Mouse (Mus musculus) left cerebral cortex, adult 2 months (tissue): ENCODE data around the gene Gm4491. TPM values are rescaled to one million over a fixed set of nuclear protein-coding genes. Genes with fewer than 3 reads are reported as not detected.

Source experiments
- DNase-seq, 2 experiments: peaks; one replicate each; pipeline ENCODE4 v3.0.0; 2021 to 2022; ENCODE audit warnings: low spot score in 2 of 2, mixed read lengths in 1 of 2; ENCODE audit errors: extremely low spot score in 1 of 2
- H3K27ac ChIP-seq: fragments of 200-600 bp; 2 replicates; pipeline ENCODE4 v1.8.1; 2022
- H3K4me3 ChIP-seq: fragments of 200-600 bp; 2 replicates; pipeline ENCODE4 v1.8.1; 2022
- CTCF ChIP-seq: fragments of 200-600 bp; IDR thresholded peaks from 2 replicates; pipeline ENCODE4 v1.8.1; 2022; ENCODE audit warnings: antibody characterized with exemption, mild to moderate bottlenecking, moderate library complexity
- intact Hi-C: fragments of 180-260 bp; cut with DNase I; formaldehyde crosslinking; loops from one replicate; pipeline ENCODE4 v1.15.1; 2025
- long read RNA-seq, 2 experiments: library from polyadenylated mRNA; stranded (forward); transcript quantifications; one replicate each; pipeline ENCODE4 v2.0.0; 2021; ENCODE audit warnings: borderline mapping rate in 2 of 2
- total RNA-seq, 2 experiments: library from RNA; stranded (reverse); gene quantifications; 2 replicates each; pipeline ENCODE4 v1.2.3; 2021

Gm4491 gene
- total RNA-seq: under 1 TPM; 0.68 to 0.81 TPM
- long read RNA-seq, experiment 1, partial matches to known transcripts: 0 of 1 reads
- long read RNA-seq, experiment 1, other reads (novel, unspliced or antisense): 1 of 1 reads
- long read RNA-seq, experiment 2: 0 reads

GRCm38 (mm10) chr14:57115823-57116544, at the start of gene Gm4491:
Gene Gm4491 (minus strand): TSS chr14:57115883.
- DNase-seq: peak; percentile 33 to 65
- peak within 1 kb of the TSS; percentile 15; the same call in 1 of the 2 replicates for H3K4me3 ChIP-seq
- TF ChIP-seq CTCF: no peak
- intact Hi-C loops: loop anchor here (1.0 to 5.0 kb wide), 2 partner anchors 16 to 46 kb away; no protein-coding TSS in a partner anchor
- H3K27ac ChIP-seq: peak within 1 kb of the TSS; percentile 59

GRCm38 (mm10) chr14:57161833-57162232, 46.1 kb upstream of the Gm4491 start:
- DNase-seq: no peak
- TF ChIP-seq CTCF: no peak
- intact Hi-C loops: loop anchor here (5.0 kb wide), 1 partner anchor 45 kb away; the partner anchor contains the start of gene Gm4491
- Histone ChIP-seq H3K4me3 (no peak overlapping the region), H3K27ac (no peak overlapping the region)

GRCm38 (mm10) chr14:57161201-57161600, 45.5 kb upstream of the Gm4491 start:
- no peak overlapping the region for H3K4me3 ChIP-seq
- intact Hi-C loops: loop anchor here (5.0 kb wide), 1 partner anchor 44 kb away; the partner anchor contains the start of gene Gm4491
- H3K27ac ChIP-seq: no peak overlapping the region
- DNase-seq: peak; percentile 20 to 43
- TF ChIP-seq CTCF: no peak

- DNase-seq: no peak
- TF ChIP-seq CTCF: no peak
- Histone ChIP-seq H3K4me3 (no peak overlapping the region), H3K27ac (no peak overlapping the region)
- intact Hi-C loops: no loop called here
Measured at GRCm38 (mm10) chr14:57154916-57155315, 39.2 kb upstream of the Gm4491 start.

- intact Hi-C loops: no loop called here
- TF ChIP-seq CTCF: no peak
Measured at GRCm38 (mm10) chr14:57145741-57146140, 30.1 kb upstream of the Gm4491 start.

GRCm38 (mm10) chr14:57135265-57135664, 19.6 kb upstream of the Gm4491 start:
- no peak overlapping the region for H3K4me3 ChIP-seq
- H3K27ac ChIP-seq: no peak overlapping the region
- intact Hi-C loops: no loop called here
- TF ChIP-seq CTCF: no peak
- no peak for DNase-seq

More at GRCm38 (mm10) chr14:57145741-57146140, 30.1 kb upstream of the Gm4491 start:
- no peak for DNase-seq
- Histone ChIP-seq H3K4me3 (no peak overlapping the region), H3K27ac (no peak overlapping the region)

- TF ChIP-seq CTCF: no peak
- DNase-seq: peak in 1 of 2 experiments; percentile 32
- intact Hi-C loops: no loop called here
- Histone ChIP-seq H3K27ac (peak within 1 kb of the TSS; percentile 82), H3K4me3 (peak within 1 kb of the TSS; percentile 48)
Measured at GRCm38 (mm10) chr14:57133161-57133661, 17.5 kb upstream of the Gm4491 start, which contains the start of gene Gjb6. Gene Gjb6 (minus strand): TSS chr14:57133611.

GRCm38 (mm10) chr14:57127383-57127782, 11.7 kb upstream of the Gm4491 start:
- no peak for TF ChIP-seq CTCF
- Histone ChIP-seq H3K27ac (no peak overlapping the region), H3K4me3 (no peak overlapping the region)
- intact Hi-C loops: no loop called here
- no peak for DNase-seq

GRCm38 (mm10) chr14:57122295-57122694, 6.6 kb upstream of the Gm4491 start:
- intact Hi-C loops: no loop called here
- H3K4me3 ChIP-seq: no peak overlapping the region
- no peak for DNase-seq
- no peak for TF ChIP-seq CTCF
- H3K27ac ChIP-seq: no peak overlapping the region

GRCm38 (mm10) chr14:57109194-57109593, 6.5 kb downstream of the Gm4491 start:
- peak; percentile 88 for TF ChIP-seq CTCF
- intact Hi-C loops: loop anchor here (1.0 to 5.0 kb wide), 4 partner anchors 138 to 298 kb away; no protein-coding TSS in a partner anchor
- H3K27ac ChIP-seq: no peak overlapping the region
- H3K4me3 ChIP-seq: no peak overlapping the region
- DNase-seq: peak; percentile 22 to 60

GRCm38 (mm10) chr14:57107916-57108315, 7.8 kb downstream of the Gm4491 start:
- TF ChIP-seq CTCF: no peak
- intact Hi-C loops: loop anchor here (5.0 kb wide), 3 partner anchors 139 to 299 kb away; no protein-coding TSS in a partner anchor
- no peak overlapping the region for H3K4me3 ChIP-seq
- DNase-seq: no peak
- no peak overlapping the region for H3K27ac ChIP-seq

GRCm38 (mm10) chr14:57107091-57107490, 8.6 kb downstream of the Gm4491 start:
- intact Hi-C loops: loop anchor here (5.0 kb wide), 3 partner anchors 140 to 300 kb away; no protein-coding TSS in a partner anchor
- Histone ChIP-seq H3K4me3 (no peak overlapping the region), H3K27ac (no peak overlapping the region)
- no peak for DNase-seq
- TF ChIP-seq CTCF: no peak
